Mouse (Mus musculus) heart, postnatal 14 days (tissue): ENCODE data around the gene Camk2d. TPM values are rescaled to one million over a fixed set of nuclear protein-coding genes. Genes with fewer than 3 reads are reported as not detected.

Source experiments
- DNase-seq, 2 experiments: peaks; one replicate each; pipeline ENCODE4 v3.0.0; 2021 to 2022
- intact Hi-C: fragments of 180-260 bp; cut with DNase I; formaldehyde crosslinking; loops from one replicate; pipeline ENCODE4 v1.15.1; 2025
- total RNA-seq, 2 experiments: library from RNA; stranded (reverse); gene quantifications; 2 replicates each; pipeline ENCODE4 v1.2.3; 2021

Gene Camk2d
- total RNA-seq, 2 experiments from 2014 or later: 140 to 160 TPM

GRCm38 (mm10) chr3:126681996-126682395, 85.9 kb downstream of the Camk2d start:
- intact Hi-C loops: no loop called here
- no peak for DNase-seq

GRCm38 (mm10) chr3:126685363-126685762, 89.3 kb downstream of the Camk2d start:
- intact Hi-C loops: no loop called here
- DNase-seq: no peak

DNA sequence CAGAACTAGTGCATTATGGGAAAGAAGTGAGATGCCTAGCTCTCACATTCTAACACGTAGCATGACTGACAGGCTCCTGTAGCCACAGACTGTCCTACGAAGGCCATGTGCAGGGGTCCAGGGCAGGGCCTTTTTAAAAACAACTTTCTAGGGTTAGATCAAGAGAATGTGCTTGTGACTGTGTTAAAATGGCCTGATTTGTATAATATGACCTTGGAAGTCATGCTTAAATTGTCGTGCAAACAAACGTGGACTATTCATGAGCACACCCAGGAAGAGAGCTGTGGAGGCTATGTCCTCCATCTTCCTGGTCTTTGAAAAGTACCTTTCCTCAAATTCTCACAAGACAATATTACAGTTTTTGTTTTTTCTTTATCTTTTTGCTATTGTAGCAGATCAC, 91.0 kb downstream of the Camk2d start:
- intact Hi-C loops: no loop called here
- DNase-seq: no peak

DNA sequence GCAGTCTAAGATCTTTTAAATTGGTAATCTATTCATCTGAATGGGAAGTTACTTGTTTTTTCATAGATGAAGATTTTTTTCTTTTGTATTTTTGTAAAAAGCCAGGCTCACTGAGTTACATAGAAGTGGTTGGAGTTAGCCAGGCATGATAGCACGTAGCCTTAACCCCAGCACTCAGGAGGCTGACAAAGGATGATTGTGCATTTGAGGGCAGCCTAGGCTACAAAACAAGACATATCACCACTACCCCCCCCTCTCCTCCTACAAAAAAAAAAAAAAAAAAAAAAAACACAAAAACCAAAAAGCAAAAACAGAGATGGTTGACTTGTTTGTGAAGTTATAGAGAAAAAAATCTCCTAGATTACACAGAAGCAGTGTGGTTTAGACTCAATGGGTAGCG, 92.4 kb downstream of the Camk2d start:
- no peak for DNase-seq
- intact Hi-C loops: no loop called here

DNA sequence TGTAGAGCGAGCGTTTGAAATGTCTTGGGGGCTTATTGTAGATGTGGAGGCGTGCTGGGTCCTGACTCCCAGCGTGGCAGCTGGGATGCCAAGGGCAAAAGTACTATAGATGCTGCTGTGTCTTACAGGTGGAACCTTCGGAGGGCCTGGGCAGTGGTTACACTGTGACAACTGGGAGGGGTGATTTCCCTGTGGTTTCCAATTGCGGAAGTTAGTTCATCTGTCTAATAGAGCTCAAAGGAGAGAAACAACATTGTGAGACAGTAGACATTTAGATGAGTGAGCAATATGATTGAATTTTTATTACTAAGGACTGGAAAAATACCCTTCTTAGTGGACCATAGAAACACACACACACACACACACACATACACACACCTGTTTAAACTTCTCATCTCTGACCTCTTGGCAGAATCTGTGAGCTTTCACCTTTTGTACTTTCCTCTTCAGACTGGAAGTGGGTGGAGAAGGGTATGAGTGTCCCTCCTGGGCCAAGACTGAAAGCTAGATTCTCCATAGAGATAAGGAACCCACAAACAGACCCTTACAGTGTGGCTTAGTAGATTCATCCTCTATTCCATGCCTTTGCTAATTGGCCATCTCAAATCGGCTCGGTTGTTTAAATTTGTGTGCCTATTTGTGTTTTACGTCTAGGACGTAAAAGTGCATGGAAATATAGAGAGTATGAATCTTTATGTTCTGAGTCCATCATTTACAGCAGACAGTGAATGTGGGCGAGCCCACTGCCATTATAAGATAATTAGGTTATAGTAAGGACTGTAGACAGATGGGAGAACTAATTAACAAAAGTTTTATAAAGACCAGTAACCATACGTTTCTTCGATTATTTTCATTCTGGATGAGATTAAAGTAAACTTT, 94.8 kb downstream of the Camk2d start:
- intact Hi-C loops: no loop called here
- DNase-seq: no peak

DNA sequence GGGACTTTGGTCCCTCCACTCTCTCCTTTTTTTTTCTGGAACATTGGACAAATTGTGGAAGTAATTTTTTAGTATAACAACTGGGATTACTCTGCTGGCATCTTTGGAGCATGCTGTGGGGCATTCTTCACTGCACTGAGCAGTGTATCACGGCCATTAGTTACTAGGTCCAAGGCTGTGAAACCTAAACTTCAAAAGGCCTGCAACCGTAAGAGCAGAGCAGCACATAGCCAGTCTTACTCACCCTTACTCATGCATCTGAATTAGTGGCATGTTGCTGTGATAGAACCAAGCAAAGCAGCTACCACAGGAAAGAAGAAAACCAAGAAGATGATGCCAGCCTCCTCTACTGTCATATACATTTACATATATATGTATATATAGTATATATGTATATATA, 95.5 kb downstream of the Camk2d start:
- no peak for DNase-seq
- intact Hi-C loops: no loop called here

GRCm38 (mm10) chr3:126692797-126693196, 96.7 kb downstream of the Camk2d start:
- intact Hi-C loops: loop anchor here (2.0 kb wide), 1 partner anchor 78 kb away; no protein-coding TSS in a partner anchor
- no peak for DNase-seq

- DNase-seq: peak; percentile 24 to 51
- intact Hi-C loops: loop anchor here (2.0 kb wide), 1 partner anchor 77 kb away; no protein-coding TSS in a partner anchor
Measured at GRCm38 (mm10) chr3:126693302-126693701, 97.2 kb downstream of the Camk2d start.

DNA sequence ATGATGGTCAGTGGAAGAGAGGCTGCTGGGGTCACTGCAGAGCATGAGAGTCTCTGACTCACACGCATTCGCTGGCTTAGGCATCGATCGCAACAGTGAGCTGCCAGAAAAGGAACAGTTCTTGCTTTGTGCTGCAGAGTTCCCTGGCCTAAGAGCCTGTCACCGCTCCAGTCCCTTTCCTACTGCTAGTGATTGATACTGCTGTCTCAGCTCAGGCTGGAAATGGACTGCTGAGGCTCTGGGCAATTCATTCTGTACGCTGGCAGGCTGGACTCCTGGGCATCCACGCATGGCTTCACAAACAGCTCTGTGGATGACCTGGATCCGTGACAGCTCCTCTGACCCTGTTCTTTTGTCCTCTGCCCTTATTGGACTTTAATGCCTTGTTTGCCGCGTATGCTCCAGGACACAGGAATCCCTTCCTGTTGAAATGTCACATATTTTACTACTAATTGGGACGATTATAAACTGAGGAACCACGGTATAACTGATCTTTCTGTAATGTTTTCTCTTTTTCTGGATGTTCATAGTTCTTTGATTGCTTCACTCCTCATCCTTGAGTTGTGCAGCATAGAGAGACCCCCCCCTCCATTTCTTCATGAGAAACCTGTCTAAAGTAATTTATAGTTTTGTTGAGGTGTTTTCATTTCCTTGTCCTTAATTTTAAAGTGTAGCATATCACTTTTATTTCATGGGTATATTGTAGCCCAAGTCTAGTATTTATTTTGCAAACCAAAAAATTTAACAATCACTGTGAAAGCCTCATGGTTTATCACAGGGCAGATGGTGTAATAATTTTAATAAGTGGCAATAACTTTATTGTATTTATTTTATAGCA, 99.6 kb downstream of the Camk2d start:
- peak; percentile 67 to 75 for DNase-seq
- intact Hi-C loops: loop anchor here (5.0 kb wide), 2 partner anchors 47 to 98 kb away; partner anchors contain the start of gene Camk2d

- intact Hi-C loops: loop anchor here (5.0 kb wide), 2 partner anchors 46 to 99 kb away; partner anchors contain the start of gene Camk2d
- DNase-seq: no peak
Measured at GRCm38 (mm10) chr3:126696620-126697019, 100.5 kb downstream of the Camk2d start.

GRCm38 (mm10) chr3:126699740-126700139, 103.6 kb downstream of the Camk2d start:
- intact Hi-C loops: loop anchor here (5.0 kb wide), 2 partner anchors 43 to 102 kb away; partner anchors contain the start of gene Camk2d
- DNase-seq: no peak

DNA sequence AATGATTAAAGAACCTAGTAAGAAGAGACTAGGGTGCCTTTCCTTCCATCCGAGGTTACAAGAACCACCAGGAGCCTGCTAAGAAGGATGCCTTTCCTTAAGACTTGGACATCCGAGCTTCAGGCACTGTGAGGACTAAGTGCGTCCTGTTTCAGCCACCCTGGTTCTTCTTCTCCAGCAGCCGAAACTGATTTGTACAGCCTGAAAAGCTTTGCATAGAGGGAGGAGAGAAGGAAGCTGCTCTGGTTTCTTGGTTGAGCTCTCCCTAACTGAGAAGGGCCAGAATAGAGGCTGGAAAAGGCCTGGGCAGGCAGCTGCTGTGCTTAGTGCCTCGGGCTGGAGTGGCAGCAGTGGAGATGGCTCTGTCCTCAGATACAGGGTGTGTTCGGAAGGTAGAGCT, 105.0 kb downstream of the Camk2d start:
- intact Hi-C loops: no loop called here
- DNase-seq: no peak

DNA sequence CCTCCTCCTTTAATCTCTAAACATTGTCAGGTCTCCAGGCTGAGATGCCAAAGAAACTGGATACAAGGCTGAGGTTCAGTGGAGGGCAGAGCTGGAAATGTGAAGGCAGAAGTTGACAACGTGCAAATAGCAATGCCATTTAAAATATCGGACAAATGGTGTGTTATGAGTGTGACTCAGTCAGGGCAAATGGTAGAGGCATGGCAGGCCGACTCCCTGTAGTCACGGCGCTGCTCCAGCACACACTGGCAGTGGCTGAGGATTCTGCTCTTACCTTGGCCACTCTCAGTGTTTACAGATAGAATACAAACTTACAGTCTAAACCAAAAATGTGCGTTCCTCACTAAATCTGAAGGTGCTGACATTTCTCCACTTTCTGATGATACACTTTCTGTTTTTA, 105.5 kb downstream of the Camk2d start:
- no peak for DNase-seq
- intact Hi-C loops: no loop called here

GRCm38 (mm10) chr3:126705490-126705889, 109.4 kb downstream of the Camk2d start:
- intact Hi-C loops: no loop called here
- DNase-seq: no peak

DNA sequence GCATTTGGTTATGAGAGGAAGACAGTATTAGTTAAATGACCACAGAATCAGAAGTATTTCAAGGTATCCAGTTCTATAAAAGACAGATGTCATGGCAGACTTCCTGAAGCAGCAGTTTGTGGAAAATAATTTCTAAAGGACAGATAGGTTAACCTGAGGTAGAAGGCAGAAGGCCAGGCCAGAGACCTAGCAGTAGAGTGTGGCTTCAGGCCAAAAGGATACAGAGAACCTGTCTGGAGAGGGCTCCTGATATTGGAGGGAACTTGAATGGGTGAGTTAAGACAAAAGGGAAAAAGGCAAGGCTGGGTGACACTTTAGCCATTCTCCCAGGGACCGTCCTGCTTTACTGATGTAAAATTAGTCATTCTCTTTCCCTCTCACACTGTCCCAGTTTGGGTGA, 118.2 kb downstream of the Camk2d start:
- DNase-seq: no peak
- intact Hi-C loops: no loop called here

GRCm38 (mm10) chr3:126723021-126723449, 126.9 kb downstream of the Camk2d start:
- DNase-seq: peak in 1 of 2 experiments; percentile 35
- intact Hi-C loops: no loop called here

DNA sequence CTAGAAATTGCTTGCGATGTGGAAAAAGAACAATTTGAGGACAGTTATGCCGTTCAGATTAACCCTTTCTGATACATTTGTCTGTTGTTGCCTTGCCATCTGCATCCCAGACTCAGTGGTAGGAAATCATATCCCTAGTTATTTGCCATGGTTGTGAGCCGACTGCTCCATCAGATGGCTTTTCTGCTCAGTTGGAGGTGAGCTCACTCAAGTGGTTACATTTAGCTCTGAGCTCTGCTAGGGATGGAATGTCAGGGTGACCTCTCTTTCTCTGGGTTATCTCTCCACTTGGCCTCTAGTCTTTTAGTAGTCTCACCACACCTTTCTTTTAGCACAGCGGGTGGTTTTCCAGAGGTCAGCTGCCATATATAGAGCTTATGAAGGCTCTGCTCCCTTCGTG, 127.4 kb downstream of the Camk2d start:
- DNase-seq: no peak
- intact Hi-C loops: no loop called here

- DNase-seq: no peak
- intact Hi-C loops: no loop called here
Measured at GRCm38 (mm10) chr3:126725647-126726046, 129.5 kb downstream of the Camk2d start.

GRCm38 (mm10) chr3:126727387-126727786, 131.3 kb downstream of the Camk2d start:
- intact Hi-C loops: no loop called here
- no peak for DNase-seq

DNA sequence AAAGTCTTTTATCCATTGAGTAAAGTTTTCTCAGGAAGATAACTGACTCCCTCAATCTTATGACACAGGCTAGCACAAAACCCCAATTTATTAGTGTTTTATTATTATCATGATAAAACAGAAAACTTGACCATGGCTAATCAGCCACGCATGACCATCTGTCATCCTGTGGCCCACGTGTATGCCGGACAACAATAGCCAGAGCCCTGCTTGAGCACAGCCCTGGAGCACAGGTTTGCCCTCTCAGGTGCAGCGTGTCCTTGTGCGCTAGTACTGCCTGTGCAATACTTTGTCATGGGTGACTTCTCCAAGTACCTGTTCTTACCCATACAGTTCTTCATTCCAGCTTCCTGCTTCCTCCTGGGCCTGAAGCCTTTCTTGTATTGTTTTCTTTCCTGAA, 134.3 kb downstream of the Camk2d start:
- DNase-seq: no peak
- intact Hi-C loops: no loop called here

DNA sequence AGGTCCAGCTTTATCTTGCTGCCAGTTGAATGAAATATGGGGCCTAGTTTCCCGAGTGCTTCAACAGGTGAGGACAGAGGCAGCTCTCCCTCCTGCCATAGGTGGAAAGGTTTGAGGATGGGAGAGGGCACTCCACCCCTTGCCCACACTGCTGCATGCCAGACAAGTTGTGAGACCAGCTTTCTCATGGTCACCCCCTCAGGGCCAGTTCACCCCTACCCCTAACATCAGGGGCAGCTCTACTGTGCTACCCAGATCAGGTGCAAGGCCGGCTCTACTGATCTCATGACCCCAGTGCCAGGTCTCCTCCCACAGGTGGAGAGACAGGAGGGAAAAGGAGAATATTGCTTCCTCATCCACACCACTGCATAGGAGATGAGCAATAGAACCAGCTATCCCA, 136.2 kb downstream of the Camk2d start:
- DNase-seq: no peak
- intact Hi-C loops: no loop called here
